ENCODE assay signal across 8 mouse cellular contexts in genomic region chr5:129942073-129942939, GRCm38 (mm10). TPM values are rescaled to one million over a fixed set of nuclear protein-coding genes. Genes with fewer than 3 reads are reported as not detected.
A peak's percentile ranks its signal among the peaks of the same experiment; 100 is the strongest.
DNase-seq lines count a peak whose midpoint lies in the region; ATAC-seq and TF ChIP-seq lines count a peak whose summit lies in the region.
"Not testable (repeated sequence)": the region's sequence is repeated elsewhere in the genome, so short reads cannot be mapped to it uniquely, and the experiment has no call there.

No protein-coding gene starts in this region.

- peaks cover 10% of the 10 kb centered on the region; the same call in 1 of the 2 replicates for H3K36me3 ChIP-seq in heart, embryonic 10.5 days
- H3K36me3 ChIP-seq in limb, embryonic 14.5 days (ENCODE audit: control insufficient read depth, insufficient read depth, low read length): peaks cover 13% of the 10 kb centered on the region
- not testable (repeated sequence) for H3K36me3 ChIP-seq in midbrain, embryonic 14.5 days (ENCODE audit: control insufficient read depth, insufficient read depth, low read length); spleen, adult 2 months (ENCODE audit: control insufficient read depth, insufficient read depth, low read length)

- peak; percentile 32 to 38 for DNase-seq in B cell, adult 2 months
- peak; percentile 79 for DNase-seq in heart, embryonic 10.5 days (ENCODE audit: low spot score)
- peak; percentile 24 to 26 for DNase-seq in kidney, adult 8-10 months
- DNase-seq in limb, embryonic 14.5 days (ENCODE audit: low spot score): not testable (repeated sequence)
- DNase-seq in midbrain, embryonic 14.5 days: peak; percentile 45
- peak in 1 of 2 experiments; percentile 37 for DNase-seq in spleen, adult 2 months (ENCODE audit: low read depth in 1 of 2, low spot score in 2 of 2)

- not testable (repeated sequence) for TF ChIP-seq CTCF in bone marrow, adult 2 months (IDR thresholded peaks at IDR 0.05; ENCODE audit: control insufficient read depth, insufficient read depth, low read length); embryonic fibroblast, embryonic 13.5 days (IDR thresholded peaks at IDR 0.05; ENCODE audit: borderline replicate concordance, insufficient read depth, low read length); spleen, adult 2 months (IDR thresholded peaks at IDR 0.05; ENCODE audit: extremely low read depth, insufficient read depth, insufficient read length, insufficient replicate concordance)

- H3K9me3 ChIP-seq in heart, embryonic 10.5 days; limb, embryonic 14.5 days (ENCODE audit: control insufficient read depth, low read length); midbrain, embryonic 14.5 days (ENCODE audit: control insufficient read depth, low read length): not testable (repeated sequence)

- peak; percentile 5 for ATAC-seq in limb, embryonic 14.5 days (ENCODE audit: low FRiP score, low read depth)
- ATAC-seq in midbrain, embryonic 14.5 days (ENCODE audit: low FRiP score, low TSS enrichment): peak; percentile 77

- peak overlapping the region; percentile 83 for H3K4me3 ChIP-seq in bone marrow, adult 2 months (replicated peaks; ENCODE audit: control insufficient read depth, low read depth, low read length)
- peak overlapping the region; percentile 100 for H3K4me3 ChIP-seq in embryonic fibroblast, embryonic 13.5 days (ENCODE audit: insufficient read depth, low read length)
- peak overlapping the region; percentile 93 for H3K4me3 ChIP-seq in heart, embryonic 10.5 days
- H3K4me3 ChIP-seq in limb, embryonic 14.5 days (replicated peaks; ENCODE audit: low read length): peak overlapping the region; percentile 73
- peak overlapping the region; percentile 78 for H3K4me3 ChIP-seq in midbrain, embryonic 14.5 days (replicated peaks; ENCODE audit: low read depth, low read length)
- peak overlapping the region; percentile 66 for H3K4me3 ChIP-seq in spleen, adult 2 months (ENCODE audit: extremely low read depth, insufficient read depth, insufficient read length)

- WGBS in bone marrow, adult 2 months: under 1% methylated on average over 46 of the region's 82 CpGs
- under 1% methylated on average over 53 of the region's 82 CpGs for WGBS in heart, embryonic 10.5 days
- 1% methylated on average over 19 of the region's 82 CpGs for WGBS in limb, embryonic 14.5 days
- under 1% methylated on average over 53 of the region's 82 CpGs for WGBS in midbrain, embryonic 14.5 days
- WGBS in spleen, adult 2 months: under 1% methylated on average over 45 of the region's 82 CpGs

- H3K27me3 ChIP-seq in heart, embryonic 10.5 days (ENCODE audit: insufficient read depth, poor library complexity, severe bottlenecking); limb, embryonic 14.5 days (ENCODE audit: control insufficient read depth, insufficient read depth, low read length); midbrain, embryonic 14.5 days (ENCODE audit: control insufficient read depth, insufficient read depth, low read length); spleen, adult 2 months (ENCODE audit: control insufficient read depth, insufficient read depth, low read length): not testable (repeated sequence)

- H3K9ac ChIP-seq in limb, embryonic 14.5 days (ENCODE audit: low read depth, low read length, severe bottlenecking): peak overlapping the region; percentile 85
- peak overlapping the region; percentile 84 for H3K9ac ChIP-seq in midbrain, embryonic 14.5 days (replicated peaks; ENCODE audit: low read length)

- H3K4me2 ChIP-seq in limb, embryonic 14.5 days (replicated peaks; ENCODE audit: low read depth, low read length, severe bottlenecking): peak overlapping the region; percentile 74
- peak overlapping the region; percentile 83 for H3K4me2 ChIP-seq in midbrain, embryonic 14.5 days (ENCODE audit: low read length)

- H3K27ac ChIP-seq in bone marrow, adult 2 months (ENCODE audit: control insufficient read depth, insufficient read depth, low read depth, low read length, poor library complexity): peak overlapping the region; percentile 83
- peak overlapping the region; percentile 12; the same call in 1 of the 2 replicates for H3K27ac ChIP-seq in embryonic fibroblast, embryonic 13.5 days (ENCODE audit: insufficient read depth, low read length)
- peak overlapping the region; percentile 93 for H3K27ac ChIP-seq in heart, embryonic 10.5 days
- not testable (repeated sequence) for H3K27ac ChIP-seq in limb, embryonic 14.5 days (replicated peaks; ENCODE audit: low read depth, low read length); spleen, adult 2 months (ENCODE audit: insufficient read depth, low read length)
- H3K27ac ChIP-seq in midbrain, embryonic 14.5 days (replicated peaks; ENCODE audit: low read depth, low read length): peak overlapping the region; percentile 70; the same call in 1 of the 2 replicates

- H3K4me1 ChIP-seq in bone marrow, adult 2 months (ENCODE audit: control insufficient read depth, insufficient read depth, low read length); embryonic fibroblast, embryonic 13.5 days (ENCODE audit: control insufficient read depth, insufficient read depth, low read length); heart, embryonic 10.5 days; limb, embryonic 14.5 days (ENCODE audit: control insufficient read depth, insufficient read depth, low read length); midbrain, embryonic 14.5 days (ENCODE audit: control insufficient read depth, insufficient read depth, low read length); spleen, adult 2 months (ENCODE audit: control insufficient read depth, insufficient read depth, insufficient read length): not testable (repeated sequence)

- not testable (repeated sequence) for TF ChIP-seq POLR2A in bone marrow, adult 2 months (IDR thresholded peaks at IDR 0.05; ENCODE audit: borderline replicate concordance, control insufficient read depth, low read depth, low read length); embryonic fibroblast, embryonic 13.5 days (IDR thresholded peaks at IDR 0.05; ENCODE audit: low read depth, low read length); limb, embryonic 14.5 days (IDR thresholded peaks at IDR 0.05; ENCODE audit: borderline replicate concordance, extremely low read depth, insufficient read depth, insufficient read length); spleen, adult 2 months (IDR thresholded peaks at IDR 0.05; ENCODE audit: low read depth, low read length)

RNA-seq across cellular contexts. Expression of gene Vkorc1l1, which starts 0.5 kb away (rescaled TPM):
- polyA plus RNA-seq in bone marrow, adult 2 months (2011; ENCODE audit: insufficient read depth, insufficient read length, low replicate concordance, missing spikeins): 14.4 and 15.2 TPM in 2 replicates
- polyA plus RNA-seq in embryonic fibroblast, embryonic 13.5 days (2011; ENCODE audit: insufficient read length, low read depth, missing spikeins): 45.1 and 54.4 TPM in 2 replicates
- polyA plus RNA-seq in heart, embryonic 10.5 days (2016; fragmentation: Nextera tagmentation; extraction: Ambion mirVana): 18.3 and 25.8 TPM in 2 replicates
- 35.7 and 41.8 TPM in 2 replicates for polyA plus RNA-seq in limb, embryonic 14.5 days (2012; rRNA removed)
- 25.8 and 26.1 TPM in 2 replicates for polyA plus RNA-seq in limb, embryonic 14.5 days (2014; fragmentation: Nextera tagmentation; extraction: Ambion mirVana)
- 26.5 and 31.3 TPM in 2 replicates for polyA plus RNA-seq in midbrain, embryonic 14.5 days (2014; fragmentation: Nextera tagmentation; extraction: Ambion mirVana)
- polyA plus RNA-seq in spleen, adult 2 months (2012; rRNA removed): 7.5 and 8.1 TPM in 2 replicates

RNA-seq across cellular contexts. Expression of gene Nupr1l, which starts 34.0 kb away (rescaled TPM):
- not detected in 2 replicates for polyA plus RNA-seq in bone marrow, adult 2 months (2011; ENCODE audit: insufficient read depth, insufficient read length, low replicate concordance, missing spikeins)
- polyA plus RNA-seq in embryonic fibroblast, embryonic 13.5 days (2011; ENCODE audit: insufficient read length, low read depth, missing spikeins): 2.0 TPM in 1 of 2 replicates, not detected in the other
- 1.8 and 2.4 TPM in 2 replicates for polyA plus RNA-seq in heart, embryonic 10.5 days (2016; fragmentation: Nextera tagmentation; extraction: Ambion mirVana)
- polyA plus RNA-seq in limb, embryonic 14.5 days (2012; rRNA removed): 4.3 and 4.5 TPM in 2 replicates
- 2.6 and 3.1 TPM in 2 replicates for polyA plus RNA-seq in limb, embryonic 14.5 days (2014; fragmentation: Nextera tagmentation; extraction: Ambion mirVana)
- polyA plus RNA-seq in midbrain, embryonic 14.5 days (2014; fragmentation: Nextera tagmentation; extraction: Ambion mirVana): 5.4 and 6.0 TPM in 2 replicates
- polyA plus RNA-seq in spleen, adult 2 months (2012; rRNA removed): 2.4 and 4.9 TPM in 2 replicates

RNA-seq across cellular contexts. Expression of gene Phkg1, which starts 44.0 kb away (rescaled TPM):
- polyA plus RNA-seq in bone marrow, adult 2 months (2011; ENCODE audit: insufficient read depth, insufficient read length, low replicate concordance, missing spikeins): 6.4 TPM in 1 of 2 replicates, not detected in the other
- 0.80 and 1.3 TPM in 2 replicates for polyA plus RNA-seq in embryonic fibroblast, embryonic 13.5 days (2011; ENCODE audit: insufficient read length, low read depth, missing spikeins)
- 0.48 and 0.53 TPM in 2 replicates for polyA plus RNA-seq in heart, embryonic 10.5 days (2016; fragmentation: Nextera tagmentation; extraction: Ambion mirVana)
- polyA plus RNA-seq in limb, embryonic 14.5 days (2012; rRNA removed): 0.29 and 0.40 TPM in 2 replicates
- polyA plus RNA-seq in limb, embryonic 14.5 days (2014; fragmentation: Nextera tagmentation; extraction: Ambion mirVana): 0.21 TPM in 1 of 2 replicates, not detected in the other
- polyA plus RNA-seq in midbrain, embryonic 14.5 days (2014; fragmentation: Nextera tagmentation; extraction: Ambion mirVana): 0.22 and 0.94 TPM in 2 replicates
- 0.13 and 0.14 TPM in 2 replicates for polyA plus RNA-seq in spleen, adult 2 months (2012; rRNA removed)

RNA-seq across cellular contexts. Expression of gene Zbed5, which starts 46.8 kb away (rescaled TPM):
- 1.5 TPM in 1 of 2 replicates, not detected in the other for polyA plus RNA-seq in bone marrow, adult 2 months (2011; ENCODE audit: insufficient read depth, insufficient read length, low replicate concordance, missing spikeins)
- polyA plus RNA-seq in embryonic fibroblast, embryonic 13.5 days (2011; ENCODE audit: insufficient read length, low read depth, missing spikeins): 3.1 and 3.4 TPM in 2 replicates
- polyA plus RNA-seq in heart, embryonic 10.5 days (2016; fragmentation: Nextera tagmentation; extraction: Ambion mirVana): 4.2 and 5.4 TPM in 2 replicates
- 8.8 and 9.1 TPM in 2 replicates for polyA plus RNA-seq in limb, embryonic 14.5 days (2012; rRNA removed)
- polyA plus RNA-seq in limb, embryonic 14.5 days (2014; fragmentation: Nextera tagmentation; extraction: Ambion mirVana): 8.2 and 8.4 TPM in 2 replicates
- 20.0 and 20.1 TPM in 2 replicates for polyA plus RNA-seq in midbrain, embryonic 14.5 days (2014; fragmentation: Nextera tagmentation; extraction: Ambion mirVana)
- polyA plus RNA-seq in spleen, adult 2 months (2012; rRNA removed): 0.56 and 0.65 TPM in 2 replicates

RNA-seq across cellular contexts. Expression of gene Chchd2, which starts 55.0 kb away (rescaled TPM):
- polyA plus RNA-seq in bone marrow, adult 2 months (2011; ENCODE audit: insufficient read depth, insufficient read length, low replicate concordance, missing spikeins): 657 and 717 TPM in 2 replicates
- 318 and 322 TPM in 2 replicates for polyA plus RNA-seq in embryonic fibroblast, embryonic 13.5 days (2011; ENCODE audit: insufficient read length, low read depth, missing spikeins)
- 962 and 1,044 TPM in 2 replicates for polyA plus RNA-seq in heart, embryonic 10.5 days (2016; fragmentation: Nextera tagmentation; extraction: Ambion mirVana)
- 773 and 1,133 TPM in 2 replicates for polyA plus RNA-seq in limb, embryonic 14.5 days (2012; rRNA removed)
- polyA plus RNA-seq in limb, embryonic 14.5 days (2014; fragmentation: Nextera tagmentation; extraction: Ambion mirVana): 901 and 959 TPM in 2 replicates
- polyA plus RNA-seq in midbrain, embryonic 14.5 days (2014; fragmentation: Nextera tagmentation; extraction: Ambion mirVana): 748 and 816 TPM in 2 replicates
- polyA plus RNA-seq in spleen, adult 2 months (2012; rRNA removed): 274 and 522 TPM in 2 replicates
